Mouse (Mus musculus): Measurements from ENCODE around the gene Zkscan4.

GRCm38 (mm10) chr13:21492847-21493246 is 14.1 kb downstream of the Zkscan4 start:
- no peak for TF ChIP-seq CTCF (IDR thresholded peaks at IDR 0.05)
- TF ChIP-seq EP300 (IDR thresholded peaks at IDR 0.05), result no peak

All from lung, postnatal 0 days (tissue).